Mouse (Mus musculus) monocyte, adult 59 days (primary cell): ENCODE data around the gene Notch2. TPM values are rescaled to one million over a fixed set of nuclear protein-coding genes. Genes with fewer than 3 reads are reported as not detected.

Experiments
- total RNA-seq, 2 experiments: library from RNA; stranded (reverse); gene quantifications; one replicate each; pipeline ENCODE4 v1.2.4; 2023

Gene Notch2
- total RNA-seq: 100 to 1,000 TPM; 391 to 393 TPM

DNA sequence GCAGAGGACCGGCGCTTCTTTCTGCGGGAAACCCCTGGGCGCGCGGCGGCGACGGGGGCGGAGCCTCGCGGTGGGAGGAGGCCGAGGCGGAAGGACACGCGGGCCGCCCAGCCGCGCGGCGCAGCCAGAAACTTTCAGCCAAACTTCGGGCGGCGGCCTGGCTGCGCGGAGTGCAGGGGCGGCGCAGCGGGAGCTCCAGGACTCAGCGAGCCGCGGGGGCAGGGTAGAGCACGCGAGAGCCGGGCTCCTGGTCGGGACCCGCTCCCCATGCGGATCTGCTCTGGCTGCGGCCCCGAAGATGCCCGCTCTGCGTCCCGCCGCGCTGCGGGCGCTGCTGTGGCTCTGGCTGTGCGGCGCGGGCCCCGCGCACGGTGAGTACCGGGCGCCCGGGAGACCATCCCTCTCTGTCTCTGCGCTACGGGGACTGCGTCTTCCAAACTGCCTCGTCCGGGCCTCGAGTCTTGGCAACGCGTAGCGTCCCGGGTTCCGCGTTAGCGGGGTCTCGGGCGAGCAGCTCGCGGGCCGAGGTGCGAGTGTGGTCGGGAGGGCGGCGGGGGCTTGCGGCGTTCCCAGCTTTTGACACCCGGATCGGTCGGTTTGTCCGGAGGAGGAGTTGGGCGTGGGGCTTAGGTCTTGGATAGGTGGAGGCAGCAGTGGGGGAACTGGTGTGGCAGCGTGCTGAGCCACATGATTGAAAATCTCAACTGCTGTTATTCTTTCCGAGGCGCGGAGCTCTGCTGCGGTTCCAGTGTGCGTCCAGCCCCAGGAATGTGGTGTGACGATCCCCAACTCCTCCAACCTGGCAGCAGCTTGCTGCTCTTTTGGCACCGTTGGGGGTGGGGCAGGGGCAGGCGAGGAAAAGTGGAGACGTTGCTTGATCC lies at the start of gene Notch2:
Notch2 (plus strand) TSS at position 127 of the 881 bp plus-strand sequence.

DNA sequence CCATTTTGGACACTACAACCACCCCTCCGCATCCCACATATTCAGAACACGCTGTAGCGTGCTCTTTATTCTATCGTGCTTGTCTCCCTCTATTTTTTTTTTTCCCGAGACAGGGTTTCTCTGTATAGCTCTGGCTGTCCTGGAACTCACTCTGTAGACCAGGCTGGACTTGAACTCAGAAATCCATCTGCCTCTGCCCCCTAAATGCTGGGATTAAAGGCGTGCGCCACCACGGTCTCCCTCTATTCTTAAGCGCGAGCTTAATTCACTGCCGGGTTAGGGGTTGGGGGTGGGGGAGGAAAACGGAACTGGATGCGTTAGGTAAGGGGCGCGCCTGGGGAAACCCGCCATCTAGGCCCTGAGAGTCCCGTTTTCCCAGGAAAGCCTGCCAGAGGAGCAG lies 147.0 kb downstream of the Notch2 start, which contains the start of gene Adam30:
Adam30 (plus strand) TSS at position 301 of the 400 bp plus-strand sequence.

Other genes starting within 250 kb of the Notch2 start
- gene Pde4dip, start 124.8 kb upstream of the Notch2 start, total RNA-seq: 10 to 100 TPM; 39.7 to 46.8 TPM
- gene Sec22b, start 112.3 kb upstream of the Notch2 start, total RNA-seq: 10 to 100 TPM; 55.9 to 59.1 TPM
- 1 to 10 TPM; 4.9 to 6.0 TPM for gene Adam30, start 147.1 kb downstream of the Notch2 start, total RNA-seq
- not detected for gene Reg4, start 208.6 kb downstream of the Notch2 start, total RNA-seq